Mouse (Mus musculus): ENCODE results near the gene Olfr1394.

DNA sequence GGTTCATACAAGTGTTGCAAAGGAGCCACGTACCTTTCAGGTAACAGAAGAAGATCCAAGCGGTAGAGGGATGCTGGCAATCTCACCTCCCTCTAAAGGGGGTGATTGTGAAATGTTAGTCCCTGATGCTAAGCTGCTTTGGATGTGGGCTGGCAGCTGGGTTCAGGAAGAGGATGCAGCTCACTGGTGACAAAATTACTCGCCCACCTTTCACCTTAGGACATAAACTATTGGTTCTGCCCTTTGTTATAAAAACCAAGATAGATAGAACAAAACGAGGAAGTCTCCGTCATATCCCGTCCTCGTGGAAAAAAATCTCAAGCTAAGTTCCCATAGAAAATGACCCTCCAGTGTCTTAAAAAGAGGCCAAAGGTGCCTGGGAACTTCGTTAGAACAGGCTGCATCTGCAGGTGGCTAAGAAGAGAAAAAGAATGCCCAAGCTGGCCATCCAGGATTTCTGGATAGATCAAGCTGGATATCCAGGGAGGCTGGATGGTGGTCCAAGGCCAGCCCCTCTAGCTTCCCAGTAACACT, 32.8 kb downstream of the Olfr1394 start, which contains the start of gene Btnl9:
- TF ChIP-seq CTCF (IDR thresholded peaks at IDR 0.05; ENCODE audit: low read depth) (no peak), EP300 (IDR thresholded peaks at IDR 0.05; ENCODE audit: low read depth) (peak; percentile 61; the same call in 1 of the 2 replicates)
